Mouse (Mus musculus): ENCODE data around the gene Unc93b1. TPM values are rescaled to one million over a fixed set of nuclear protein-coding genes. Genes with fewer than 3 reads are reported as not detected.
A peak's percentile ranks its signal among the peaks of the same experiment; 100 is the strongest.

Unc93b1 gene
- total RNA-seq, 2 experiments from 2014 or later: 47.1 to 50.3 TPM

DNA sequence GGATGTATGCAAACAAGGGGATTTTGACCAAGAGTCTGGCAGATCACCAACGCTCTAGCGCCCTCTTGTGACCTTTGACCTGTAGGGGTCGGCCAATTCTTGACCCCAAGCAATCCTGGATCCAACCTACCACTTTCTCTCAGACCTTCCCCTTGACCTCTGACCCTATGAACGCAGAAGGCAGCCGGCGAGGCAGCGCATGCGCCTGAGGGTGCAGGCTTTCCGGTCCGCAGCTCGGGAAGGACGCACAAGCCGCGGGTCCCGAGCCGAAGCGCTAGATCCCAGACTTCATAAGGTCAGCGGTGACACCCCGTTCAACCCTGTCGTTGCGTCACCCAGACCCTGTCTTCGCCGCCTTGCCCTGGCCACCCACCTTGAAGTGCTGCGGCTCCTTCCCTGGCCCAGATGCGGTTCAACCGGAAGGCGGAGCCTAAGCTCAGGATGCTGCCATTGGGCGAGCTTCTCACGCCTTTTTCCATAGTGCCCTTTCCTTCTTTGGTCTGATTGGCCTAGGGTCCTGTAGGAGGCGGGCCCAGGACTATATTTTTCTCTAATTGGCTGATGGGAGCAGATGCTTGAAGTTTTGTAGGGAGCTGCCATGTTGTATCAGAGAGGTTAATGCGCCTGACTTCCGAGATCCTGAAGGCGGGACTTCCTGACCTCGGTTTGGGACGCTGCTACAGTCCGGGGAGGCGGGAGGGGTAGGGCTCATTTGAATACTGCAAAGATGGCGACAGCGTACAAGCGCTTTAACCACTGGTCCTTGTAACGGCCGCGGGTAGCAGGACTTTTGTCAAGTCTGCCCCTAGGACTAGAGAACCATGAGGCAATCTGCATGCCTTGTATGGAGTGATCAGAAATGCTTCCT lies 22.4 kb upstream of the Unc93b1 start, which contains the start of gene Ndufs8:
TSS of gene Ndufs8 (minus strand) at position 438 of the 868 bp plus-strand sequence.
- peak; percentile 93 for ATAC-seq (replicated peaks; ENCODE audit: low FRiP score, poor library complexity, severe bottlenecking)

- ATAC-seq (replicated peaks; ENCODE audit: low FRiP score, poor library complexity, severe bottlenecking): no peak
Measured at GRCm38 (mm10) chr19:3913692-3914091, 21.3 kb upstream of the Unc93b1 start.

GRCm38 (mm10) chr19:3914535-3914934 lies 20.5 kb upstream of the Unc93b1 start:
- no peak for ATAC-seq (replicated peaks; ENCODE audit: low FRiP score, poor library complexity, severe bottlenecking)

GRCm38 (mm10) chr19:3916727-3917126 lies 18.3 kb upstream of the Unc93b1 start:
- ATAC-seq (replicated peaks; ENCODE audit: low FRiP score, poor library complexity, severe bottlenecking): no peak

DNA sequence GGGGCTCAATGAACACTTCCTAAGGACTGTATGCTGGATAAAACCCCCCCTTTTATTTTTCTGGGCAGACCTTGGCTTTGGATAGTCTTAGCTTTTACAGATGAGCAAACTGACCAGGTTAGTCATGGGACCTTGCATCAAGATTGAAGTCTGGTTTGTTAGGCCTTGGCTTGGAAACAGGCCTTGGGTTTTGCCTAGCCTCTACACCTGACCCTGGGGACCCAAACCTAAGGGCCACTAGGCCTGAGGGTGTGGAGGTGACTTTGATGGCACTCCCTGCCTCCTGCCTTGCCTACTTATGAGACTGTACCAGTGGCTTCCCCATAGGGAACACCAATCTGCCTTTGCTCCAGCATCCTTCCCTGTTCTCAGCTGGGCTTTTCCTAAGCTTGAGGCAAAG lies 15.1 kb upstream of the Unc93b1 start:
- ATAC-seq (replicated peaks; ENCODE audit: low FRiP score, poor library complexity, severe bottlenecking): no peak

GRCm38 (mm10) chr19:3922661-3923371 lies 12.2 kb upstream of the Unc93b1 start:
- no peak for ATAC-seq (replicated peaks; ENCODE audit: low FRiP score, poor library complexity, severe bottlenecking)

GRCm38 (mm10) chr19:3923586-3923985 lies 11.4 kb upstream of the Unc93b1 start:
- no peak for ATAC-seq (replicated peaks; ENCODE audit: low FRiP score, poor library complexity, severe bottlenecking)

DNA sequence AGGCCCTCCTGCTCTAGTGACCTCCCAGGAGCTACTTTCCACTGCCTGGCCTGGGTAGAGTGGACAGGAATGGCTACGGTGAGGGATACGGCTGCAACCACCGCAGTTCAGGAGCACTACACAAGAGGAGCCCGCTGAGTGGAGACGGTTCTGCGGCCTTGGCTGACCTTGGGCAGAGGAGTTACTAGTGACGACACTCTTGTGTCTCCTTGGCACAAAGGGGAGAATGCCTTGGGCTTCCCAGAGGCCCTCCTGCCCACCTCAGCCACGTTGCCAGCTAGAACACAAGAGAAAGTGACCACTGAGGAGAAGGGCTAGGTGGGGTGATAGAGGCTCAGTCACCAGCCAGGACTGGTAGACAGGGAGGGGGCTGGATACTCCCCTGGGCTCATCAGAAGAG lies 10.8 kb upstream of the Unc93b1 start:
- ATAC-seq (replicated peaks; ENCODE audit: low FRiP score, poor library complexity, severe bottlenecking): no peak

- no peak for ATAC-seq (replicated peaks; ENCODE audit: low FRiP score, poor library complexity, severe bottlenecking)
Measured at GRCm38 (mm10) chr19:3924868-3925267, 10.1 kb upstream of the Unc93b1 start.

- ATAC-seq (replicated peaks; ENCODE audit: low FRiP score, poor library complexity, severe bottlenecking): no peak
Measured at GRCm38 (mm10) chr19:3925859-3926258, 9.1 kb upstream of the Unc93b1 start.

DNA sequence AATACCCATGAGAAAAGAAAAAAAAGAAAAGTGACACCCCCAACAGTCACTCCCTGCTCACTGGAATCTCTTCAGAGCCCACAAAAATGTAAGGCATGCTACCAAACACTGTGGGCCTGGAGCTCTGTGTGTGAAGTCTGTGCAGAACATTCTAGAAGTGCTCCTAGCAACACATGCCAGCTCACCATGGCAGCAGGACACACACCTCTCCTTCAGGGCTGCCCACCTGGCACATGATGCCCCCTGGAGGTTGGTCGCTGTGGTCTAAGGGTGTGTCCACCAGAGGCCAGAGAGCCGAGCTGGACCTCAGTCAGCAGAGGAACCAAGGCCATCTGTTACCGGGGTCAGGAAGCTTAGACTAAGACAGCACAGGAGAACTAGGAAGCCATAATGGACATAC lies 8.7 kb upstream of the Unc93b1 start:
- ATAC-seq (replicated peaks; ENCODE audit: low FRiP score, poor library complexity, severe bottlenecking): no peak

GRCm38 (mm10) chr19:3926685-3927084 lies 8.3 kb upstream of the Unc93b1 start:
- no peak for ATAC-seq (replicated peaks; ENCODE audit: low FRiP score, poor library complexity, severe bottlenecking)

DNA sequence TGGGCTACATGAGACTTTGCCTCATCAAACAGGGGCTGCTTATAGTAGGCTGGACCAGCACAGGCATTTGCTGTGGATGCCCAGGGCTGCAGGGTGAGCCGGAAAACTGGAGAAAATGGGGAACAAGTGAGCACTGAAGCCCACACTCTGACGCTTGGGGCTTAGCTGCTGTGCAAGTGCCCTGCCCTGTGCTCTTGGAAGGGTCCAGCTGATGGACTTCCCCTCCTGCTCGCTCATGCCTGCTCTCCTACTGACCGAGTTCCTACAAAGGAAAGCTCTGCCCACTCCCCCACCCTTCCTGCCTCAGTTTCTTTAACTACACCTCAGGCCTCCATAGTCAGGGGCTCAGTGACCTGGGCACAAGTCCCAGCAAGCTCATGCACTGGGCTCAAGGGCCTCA lies 7.0 kb upstream of the Unc93b1 start:
- ATAC-seq (replicated peaks; ENCODE audit: low FRiP score, poor library complexity, severe bottlenecking): no peak

DNA sequence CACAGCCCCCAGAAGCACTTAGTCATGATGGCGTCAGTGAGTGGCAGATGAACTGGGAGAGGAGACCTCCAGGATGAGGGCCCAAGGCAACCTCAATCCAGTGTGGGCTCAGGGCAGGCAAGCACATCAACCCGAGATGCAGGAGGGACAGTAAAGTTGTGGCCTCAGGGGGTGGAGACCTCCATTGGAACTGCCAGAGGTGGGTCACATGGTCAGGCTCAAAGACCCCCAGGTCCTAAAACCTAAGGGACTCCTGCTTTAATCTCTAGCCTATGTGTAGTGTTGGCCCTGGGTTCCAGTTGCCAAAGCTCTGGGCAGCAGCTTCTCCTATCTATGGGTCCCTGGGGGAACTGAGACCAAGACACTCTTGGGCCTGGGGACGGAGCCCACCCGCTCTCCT lies 6.2 kb upstream of the Unc93b1 start:
- ATAC-seq (replicated peaks; ENCODE audit: low FRiP score, poor library complexity, severe bottlenecking): no peak

DNA sequence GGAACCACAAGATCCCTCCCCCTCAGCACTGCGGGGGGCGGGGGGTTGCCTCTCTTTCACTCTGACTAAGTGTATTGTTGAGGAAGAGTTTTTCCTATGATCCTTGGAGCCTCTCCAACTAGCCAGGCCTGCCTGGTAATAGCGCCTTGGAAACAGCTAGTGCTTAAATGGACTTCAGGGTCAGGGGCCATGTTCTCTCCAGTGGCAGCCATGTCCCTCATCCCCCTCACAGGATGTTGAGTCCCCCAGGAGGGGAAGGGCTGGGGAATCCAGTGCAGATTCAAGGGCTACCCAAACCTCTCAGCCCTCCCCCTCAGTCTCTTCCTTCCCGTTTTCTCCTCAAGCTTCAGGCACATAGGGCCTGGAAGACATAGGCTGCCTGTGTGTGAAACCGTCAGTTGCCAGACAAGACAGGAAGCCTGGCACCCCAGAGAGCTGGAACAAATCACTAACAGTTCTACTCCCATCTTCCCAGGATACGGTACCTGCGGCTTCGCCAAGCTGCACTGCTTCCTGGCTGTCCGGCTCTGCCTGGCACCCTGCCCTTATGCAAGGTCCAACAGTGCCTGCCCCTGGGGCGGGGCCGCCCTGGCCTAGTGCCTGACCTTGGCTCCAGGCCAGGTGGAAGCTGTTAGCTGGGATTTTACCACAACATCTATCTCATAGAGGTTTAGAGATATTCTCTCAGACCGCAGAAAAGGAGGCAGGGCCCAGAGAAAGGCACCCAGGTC lies 5.6 kb upstream of the Unc93b1 start, which contains the start of gene Aldh3b1:
TSS of gene Aldh3b1 (minus strand) at position 598 of the 731 bp plus-strand sequence.
- peak; percentile 40 for ATAC-seq (replicated peaks; ENCODE audit: low FRiP score, poor library complexity, severe bottlenecking)

GRCm38 (mm10) chr19:3930262-3931057 lies 4.5 kb upstream of the Unc93b1 start:
- ATAC-seq (replicated peaks; ENCODE audit: low FRiP score, poor library complexity, severe bottlenecking): no peak

GRCm38 (mm10) chr19:3931716-3932115 lies 3.3 kb upstream of the Unc93b1 start:
- ATAC-seq (replicated peaks; ENCODE audit: low FRiP score, poor library complexity, severe bottlenecking): no peak

DNA sequence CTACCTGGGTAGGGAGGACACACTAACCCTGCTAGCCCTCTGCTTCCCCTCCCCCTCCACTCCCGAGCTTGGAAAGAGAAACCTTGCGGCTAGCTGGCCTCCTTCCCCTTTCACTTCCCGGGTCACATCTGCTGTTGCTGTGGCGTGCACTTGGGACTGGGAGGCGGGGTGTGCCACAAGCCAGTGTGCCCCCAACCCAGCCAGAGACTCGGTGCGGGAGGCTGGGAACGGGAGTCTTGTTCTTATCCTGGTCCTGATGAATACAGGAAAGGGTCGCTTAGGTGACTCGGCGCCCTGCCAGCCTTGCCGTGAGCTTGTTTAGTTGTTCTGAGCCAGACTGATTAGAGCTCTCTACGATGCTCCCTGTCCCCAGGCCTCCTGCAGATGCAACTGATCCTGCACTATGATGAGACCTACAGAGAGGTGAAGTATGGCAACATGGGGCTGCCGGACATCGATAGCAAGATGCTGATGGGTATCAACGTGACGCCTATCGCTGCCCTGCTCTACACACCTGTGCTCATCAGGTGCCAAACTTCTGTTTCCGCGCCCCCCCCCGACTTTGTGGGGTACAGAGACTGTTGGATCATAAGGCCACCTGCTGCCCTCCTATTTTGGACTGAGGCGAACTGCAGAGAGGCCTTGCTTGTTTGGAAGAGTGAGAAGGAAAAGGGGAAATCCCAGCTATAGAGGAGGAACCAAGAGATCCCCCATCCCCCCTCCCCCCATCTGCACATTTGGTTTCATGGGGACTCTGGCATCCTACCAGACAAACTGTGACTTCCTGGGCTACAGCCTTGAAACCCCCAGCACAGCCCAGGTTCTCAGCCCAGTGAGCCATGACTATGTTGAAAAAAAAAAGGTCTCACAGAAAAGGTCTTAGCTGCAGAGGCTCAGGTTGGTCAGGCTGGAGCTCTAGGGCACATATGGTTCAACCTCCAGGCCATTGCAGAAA lies 1.2 kb downstream of the Unc93b1 start:
- no peak for ATAC-seq (replicated peaks; ENCODE audit: low FRiP score, poor library complexity, severe bottlenecking)

Data from erythroblast, adult 5-6 weeks (primary cell).